10 mouse cellular contexts compared by ENCODE assay signal in the genomic region with DNA sequence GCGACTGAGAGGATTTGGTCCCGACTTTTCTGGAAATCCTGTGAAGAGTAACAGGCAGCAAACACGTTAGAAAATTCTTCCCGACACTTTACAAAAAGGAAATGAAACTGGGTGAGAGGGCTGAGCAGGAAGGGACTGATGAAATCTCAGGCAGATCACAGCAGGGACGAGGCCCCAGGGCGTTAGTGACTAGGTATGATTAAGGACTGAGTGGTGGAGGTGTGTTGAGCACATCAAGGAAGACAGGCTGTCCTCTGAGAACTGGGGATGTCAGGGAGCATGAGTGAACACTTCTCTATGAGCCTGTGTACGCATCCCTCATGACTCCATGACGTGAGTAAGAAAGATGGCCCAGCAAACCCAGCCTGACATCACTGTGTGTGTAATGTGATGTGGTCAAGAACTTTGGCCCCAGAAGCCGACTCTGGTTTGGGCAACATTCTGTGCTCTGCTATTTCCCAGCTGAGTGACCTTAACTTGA. TPM values are rescaled to one million over a fixed set of nuclear protein-coding genes. Genes with fewer than 3 reads are reported as not detected.
DNase-seq lines count a peak whose midpoint lies in the region; ATAC-seq and TF ChIP-seq lines count a peak whose summit lies in the region.
"Had no signal": no experiment of that assay in that cellular context is flagged by ENCODE, and none has a peak within 500 bp of the region (broad histone marks: within the 10 kb centered on the region; RNA-seq: fewer than 3 reads in every experiment).

No protein-coding gene starts in this region.

- no peak for DNase-seq in heart, postnatal 0 days (ENCODE audit: low spot score)
- no peak for DNase-seq in heart, postnatal 4 days
- DNase-seq in thymus, postnatal 4 days, result no peak
- no peak for DNase-seq in gastrocnemius, postnatal 10 days

- H3K4me3 ChIP-seq in heart, postnatal 0 days (ENCODE audit: low read depth, low read length), result no peak overlapping the region
- H3K4me3 ChIP-seq in midbrain, embryonic 13.5 days (replicated peaks), result no peak overlapping the region
- no peak overlapping the region for H3K4me3 ChIP-seq in midbrain, embryonic 15.5 days
- no peak overlapping the region for H3K4me3 ChIP-seq in intestine, embryonic 15.5 days (replicated peaks)
- H3K4me3 ChIP-seq in stomach, embryonic 16.5 days (replicated peaks; ENCODE audit: low read length), result no peak overlapping the region

- H3K4me2 ChIP-seq in heart, postnatal 0 days (ENCODE audit: low read depth, low read length), result no peak overlapping the region
- H3K4me2 ChIP-seq in midbrain, embryonic 13.5 days (replicated peaks), result no peak overlapping the region
- H3K4me2 ChIP-seq in midbrain, embryonic 15.5 days, result no peak overlapping the region
- no peak overlapping the region for H3K4me2 ChIP-seq in intestine, embryonic 15.5 days (replicated peaks)
- H3K4me2 ChIP-seq in stomach, embryonic 16.5 days (ENCODE audit: low read depth, low read length), result no peak overlapping the region

- peaks cover 56% of the 10 kb centered on the region for H3K36me3 ChIP-seq in heart, postnatal 0 days (replicated peaks; ENCODE audit: control insufficient read depth, insufficient read depth, low read length)
- peaks cover 82% of the 10 kb centered on the region for H3K36me3 ChIP-seq in midbrain, embryonic 13.5 days
- H3K36me3 ChIP-seq in midbrain, embryonic 15.5 days (replicated peaks), result peaks cover 56% of the 10 kb centered on the region
- H3K36me3 ChIP-seq in intestine, embryonic 15.5 days, result peaks cover 53% of the 10 kb centered on the region
- peaks cover 21% of the 10 kb centered on the region; the same call in 1 of the 2 replicates for H3K36me3 ChIP-seq in stomach, embryonic 16.5 days (ENCODE audit: control insufficient read depth, insufficient read depth, low read length)

- H3K27me3 ChIP-seq in heart, postnatal 0 days (ENCODE audit: control insufficient read depth, insufficient read depth, low read length), result no peaks in the 10 kb centered on the region
- peaks cover 27% of the 10 kb centered on the region for H3K27me3 ChIP-seq in midbrain, embryonic 13.5 days
- H3K27me3 ChIP-seq in midbrain, embryonic 15.5 days (replicated peaks), result peaks cover 17% of the 10 kb centered on the region
- H3K27me3 ChIP-seq in intestine, embryonic 15.5 days (replicated peaks), result no peaks in the 10 kb centered on the region
- H3K27me3 ChIP-seq in stomach, embryonic 16.5 days (ENCODE audit: control insufficient read depth, insufficient read depth, low read length), result no peaks in the 10 kb centered on the region

- peaks cover 17% of the 10 kb centered on the region for H3K4me1 ChIP-seq in heart, postnatal 0 days (ENCODE audit: control insufficient read depth, insufficient read depth)
- peaks cover 13% of the 10 kb centered on the region; the same call in 1 of the 2 replicates for H3K4me1 ChIP-seq in midbrain, embryonic 13.5 days (replicated peaks)
- H3K4me1 ChIP-seq in midbrain, embryonic 15.5 days, result no peaks in the 10 kb centered on the region
- H3K4me1 ChIP-seq in intestine, embryonic 15.5 days (replicated peaks), result 0 out of 2 replicates have a peak, but pooled peaks cover 13% of the 10 kb centered on the region
- peaks cover 10% of the 10 kb centered on the region; the same call in 1 of the 2 replicates for H3K4me1 ChIP-seq in stomach, embryonic 16.5 days (ENCODE audit: control insufficient read depth, insufficient read depth, low read length)

- no peak for ATAC-seq in heart, postnatal 0 days (ENCODE audit: insufficient read depth, low read depth)
- no peak for ATAC-seq in midbrain, embryonic 13.5 days
- no peak for ATAC-seq in midbrain, embryonic 15.5 days (replicated peaks)
- peak; percentile 9; the same call in 1 of the 2 replicates for ATAC-seq in intestine, embryonic 15.5 days
- ATAC-seq in stomach, embryonic 16.5 days (ENCODE audit: insufficient read depth, low FRiP score), result no peak

- no peak for TF ChIP-seq CTCF in heart, postnatal 0 days (IDR thresholded peaks at IDR 0.05; ENCODE audit: low read depth)

- H3K9me3 ChIP-seq in heart, postnatal 0 days (replicated peaks; ENCODE audit: control insufficient read depth, low read length), result no peaks in the 10 kb centered on the region
- no peaks in the 10 kb centered on the region for H3K9me3 ChIP-seq in midbrain, embryonic 13.5 days
- no peaks in the 10 kb centered on the region for H3K9me3 ChIP-seq in midbrain, embryonic 15.5 days
- H3K9me3 ChIP-seq in intestine, embryonic 15.5 days, result no peaks in the 10 kb centered on the region
- H3K9me3 ChIP-seq in stomach, embryonic 16.5 days (replicated peaks; ENCODE audit: control insufficient read depth, low read length), result no peaks in the 10 kb centered on the region

- no peak overlapping the region for H3K9ac ChIP-seq in heart, postnatal 0 days (replicated peaks; ENCODE audit: low read depth, low read length)
- H3K9ac ChIP-seq in midbrain, embryonic 13.5 days (replicated peaks), result no peak overlapping the region; the same call in 1 of the 2 replicates
- H3K9ac ChIP-seq in midbrain, embryonic 15.5 days, result no peak overlapping the region
- no peak overlapping the region for H3K9ac ChIP-seq in intestine, embryonic 15.5 days
- no peak overlapping the region for H3K9ac ChIP-seq in stomach, embryonic 16.5 days (ENCODE audit: low read length)

- peak overlapping the region; percentile 7; the same call in 1 of the 2 replicates for H3K27ac ChIP-seq in heart, postnatal 0 days (ENCODE audit: low read depth)
- peak overlapping the region; percentile 26; the same call in 1 of the 2 replicates for H3K27ac ChIP-seq in midbrain, embryonic 13.5 days
- H3K27ac ChIP-seq in midbrain, embryonic 15.5 days, result no peak overlapping the region
- 0 out of 2 replicates have a peak overlapping the region, but pooled peaks have one; percentile 1 for H3K27ac ChIP-seq in intestine, embryonic 15.5 days
- H3K27ac ChIP-seq in stomach, embryonic 16.5 days (ENCODE audit: low read length), result peak overlapping the region; percentile 34

- whole genome bisulfite sequencing in heart, postnatal 0 days, result 60% methylated on average over 9 of the region's 9 CpGs
- WGBS in midbrain, embryonic 13.5 days, result 74% methylated on average over 9 of the region's 9 CpGs
- 71% methylated on average over 9 of the region's 9 CpGs for WGBS in midbrain, embryonic 15.5 days
- 67% methylated on average over 9 of the region's 9 CpGs for WGBS in intestine, embryonic 15.5 days
- WGBS in stomach, embryonic 16.5 days, result 64% methylated on average over 9 of the region's 9 CpGs

- no peak for TF ChIP-seq EP300 in heart, postnatal 0 days (IDR thresholded peaks at IDR 0.05; ENCODE audit: low read depth)

RNA-seq across cellular contexts. Expression of a gene that starts 9.1 kb away (rescaled TPM):
- not detected in 2 replicates for total RNA-seq in heart, postnatal 0 days (2014; rRNA removed; ENCODE audit: low replicate concordance)
- polyA plus RNA-seq in heart, postnatal 0 days (2015; fragmentation: Nextera tagmentation; extraction: Ambion mirVana), result 0.14 and 0.25 TPM in 2 replicates
- not detected for total RNA-seq in heart, postnatal 4 days (2021)
- polyA plus RNA-seq in midbrain, embryonic 13.5 days (2015; fragmentation: Nextera tagmentation; extraction: Ambion mirVana), result 0.30 and 0.83 TPM in 2 replicates
- polyA plus RNA-seq in midbrain, embryonic 15.5 days (2015; fragmentation: Nextera tagmentation; extraction: Ambion mirVana), result 0.52 and 1.7 TPM in 2 replicates
- 0.28 TPM in 1 of 2 replicates, not detected in the other for polyA plus RNA-seq in intestine, embryonic 15.5 days (2015; fragmentation: Nextera tagmentation; extraction: Ambion mirVana)
- polyA plus RNA-seq in stomach, embryonic 16.5 days (2015; fragmentation: Nextera tagmentation; extraction: Ambion mirVana), result not detected in 2 replicates
- not detected for total RNA-seq in gastrocnemius, postnatal 10 days (2021)
- total RNA-seq: heart, adult 8-10 months had no signal
- polyA plus RNA-seq: embryonic facial prominence, embryonic 11.5 days had no signal

RNA-seq across cellular contexts. Expression of a gene that starts 21.9 kb away (rescaled TPM):
- 51.3 and 55.5 TPM in 2 replicates for total RNA-seq in heart, postnatal 0 days (2014; rRNA removed; ENCODE audit: low replicate concordance)
- 3.9 and 5.1 TPM in 2 replicates for polyA plus RNA-seq in heart, postnatal 0 days (2015; fragmentation: Nextera tagmentation; extraction: Ambion mirVana)
- 10 to 100 TPM; 41.2 to 45.4 TPM for total RNA-seq in heart, postnatal 4 days (2021)
- 6.1 and 8.4 TPM in 2 replicates for polyA plus RNA-seq in midbrain, embryonic 13.5 days (2015; fragmentation: Nextera tagmentation; extraction: Ambion mirVana)
- 16.7 and 17.1 TPM in 2 replicates for polyA plus RNA-seq in midbrain, embryonic 15.5 days (2015; fragmentation: Nextera tagmentation; extraction: Ambion mirVana)
- 6.8 and 7.9 TPM in 2 replicates for polyA plus RNA-seq in intestine, embryonic 15.5 days (2015; fragmentation: Nextera tagmentation; extraction: Ambion mirVana)
- 1.7 TPM in 2 replicates for polyA plus RNA-seq in stomach, embryonic 16.5 days (2015; fragmentation: Nextera tagmentation; extraction: Ambion mirVana)
- total RNA-seq in gastrocnemius, postnatal 10 days (2021), result 10 to 100 TPM; 28.0 to 34.7 TPM

RNA-seq across cellular contexts. Expression of a gene that starts 34.6 kb away (rescaled TPM):
- 0.08 and 0.81 TPM in 2 replicates for total RNA-seq in heart, postnatal 0 days (2014; rRNA removed; ENCODE audit: low replicate concordance)
- 3.4 TPM in 2 replicates for polyA plus RNA-seq in heart, postnatal 0 days (2015; fragmentation: Nextera tagmentation; extraction: Ambion mirVana)
- under 1 TPM; 0.56 to 0.69 TPM for total RNA-seq in heart, postnatal 4 days (2021)
- 4.1 and 4.7 TPM in 2 replicates for polyA plus RNA-seq in midbrain, embryonic 13.5 days (2015; fragmentation: Nextera tagmentation; extraction: Ambion mirVana)
- polyA plus RNA-seq in midbrain, embryonic 15.5 days (2015; fragmentation: Nextera tagmentation; extraction: Ambion mirVana), result 6.0 and 6.6 TPM in 2 replicates
- 2.7 and 2.9 TPM in 2 replicates for polyA plus RNA-seq in intestine, embryonic 15.5 days (2015; fragmentation: Nextera tagmentation; extraction: Ambion mirVana)
- polyA plus RNA-seq in stomach, embryonic 16.5 days (2015; fragmentation: Nextera tagmentation; extraction: Ambion mirVana), result 2.6 and 3.5 TPM in 2 replicates
- total RNA-seq in gastrocnemius, postnatal 10 days (2021), result under 1 TPM in 1 of 2 experiments, not detected in 1; 0.61 TPM

RNA-seq across cellular contexts. Expression of a gene that starts 38.1 kb away (rescaled TPM):
- total RNA-seq in heart, postnatal 0 days (2014; rRNA removed; ENCODE audit: low replicate concordance), result 32.2 and 34.9 TPM in 2 replicates
- 7.2 and 8.0 TPM in 2 replicates for polyA plus RNA-seq in heart, postnatal 0 days (2015; fragmentation: Nextera tagmentation; extraction: Ambion mirVana)
- 10 to 100 TPM; 39.5 to 41.2 TPM for total RNA-seq in heart, postnatal 4 days (2021)
- 68.8 and 75.4 TPM in 2 replicates for polyA plus RNA-seq in midbrain, embryonic 13.5 days (2015; fragmentation: Nextera tagmentation; extraction: Ambion mirVana)
- 104 and 107 TPM in 2 replicates for polyA plus RNA-seq in midbrain, embryonic 15.5 days (2015; fragmentation: Nextera tagmentation; extraction: Ambion mirVana)
- 13.1 and 14.0 TPM in 2 replicates for polyA plus RNA-seq in intestine, embryonic 15.5 days (2015; fragmentation: Nextera tagmentation; extraction: Ambion mirVana)
- polyA plus RNA-seq in stomach, embryonic 16.5 days (2015; fragmentation: Nextera tagmentation; extraction: Ambion mirVana), result 10.4 and 15.1 TPM in 2 replicates
- total RNA-seq in gastrocnemius, postnatal 10 days (2021), result 10 to 100 TPM; 30.3 to 33.9 TPM
